Mouse (Mus musculus) colon, adult 2 months (tissue): ENCODE data around the gene Pdpn. TPM values are rescaled to one million over a fixed set of nuclear protein-coding genes. Genes with fewer than 3 reads are reported as not detected.

Experiments used
- polyA plus RNA-seq: library from polyadenylated mRNA; depleted of rRNA; stranded (reverse); fragments of >200 nt; gene quantifications from 2 replicates; pipeline ENCODE4 v1.2.3, GENCODE M21; 2012; rRNA removed

Gene Pdpn
- polyA plus RNA-seq: 3.1 and 3.3 TPM in 2 replicates

GRCm38 (mm10) chr4:143299325-143300070 lies at the start of gene Pdpn:
Pdpn (minus strand) TSS chr4:143299564.

Other genes with a start within 250 kb of the Pdpn start
- gene Prdm2, start 86.6 kb downstream of the Pdpn start, polyA plus RNA-seq: 6.4 and 7.3 TPM in 2 replicates
- gene Lrrc38, start 50.2 kb upstream of the Pdpn start, polyA plus RNA-seq: 0.06 TPM in 1 of 2 replicates, not detected in the other
- not detected in 2 replicates for gene Pramel1, start 94.9 kb upstream of the Pdpn start, polyA plus RNA-seq
- 5.8 and 5.9 TPM in 2 replicates for gene Pramef8, start 112.9 kb upstream of the Pdpn start, polyA plus RNA-seq
- gene Oog4, start 150.8 kb upstream of the Pdpn start, polyA plus RNA-seq: not detected in 2 replicates
- not detected in 2 replicates for gene Gm13043, start 211.8 kb upstream of the Pdpn start, polyA plus RNA-seq
- not detected in 2 replicates for gene Gm13040, start 236.4 kb upstream of the Pdpn start, polyA plus RNA-seq